Mouse (Mus musculus) intestine, embryonic 15.5 days (tissue): Measurements from ENCODE around the gene 1600015I10Rik. TPM values are rescaled to one million over a fixed set of nuclear protein-coding genes. Genes with fewer than 3 reads are reported as not detected.
"Not testable (repeated sequence)": the region's sequence is repeated elsewhere in the genome, so short reads cannot be mapped to it uniquely, and the experiment has no call there.

Experiments
- ATAC-seq: fragments of 200-750 bp; cut with Nextera tagmentation; 2 replicates; pipeline ENCODE4 v1.8.0; 2017; ENCODE audit warnings: moderate TSS enrichment, moderate library complexity
- H3K27ac ChIP-seq: fragments of 300-500 bp; sonication (generic); 2 replicates; pipeline ENCODE4 v1.5.1; 2015; ENCODE audit warnings: mild to moderate bottlenecking, inconsistent platforms
- H3K27me3 ChIP-seq: fragments of 300-500 bp; sonication (generic); replicated peaks from 2 replicates; pipeline ENCODE4 v1.6.1; 2015; ENCODE audit warnings: inconsistent platforms
- H3K36me3 ChIP-seq: fragments of 300-500 bp; sonication (generic); 2 replicates; pipeline ENCODE4 v1.6.1; 2015; ENCODE audit warnings: inconsistent platforms
- H3K4me1 ChIP-seq: fragments of 300-500 bp; sonication (generic); replicated peaks from 2 replicates; pipeline ENCODE4 v1.6.1; 2015; ENCODE audit warnings: inconsistent platforms
- H3K4me2 ChIP-seq: fragments of 300-500 bp; sonication (generic); replicated peaks from 2 replicates; pipeline ENCODE4 v1.6.1; 2015; ENCODE audit warnings: mild to moderate bottlenecking, inconsistent platforms
- H3K4me3 ChIP-seq: fragments of 300-500 bp; sonication (generic); replicated peaks from 2 replicates; pipeline ENCODE4 v1.5.1; 2015; ENCODE audit warnings: inconsistent platforms
- H3K9ac ChIP-seq: fragments of 300-500 bp; sonication (generic); 2 replicates; pipeline ENCODE4 v1.6.1; 2015; ENCODE audit warnings: inconsistent platforms
- H3K9me3 ChIP-seq: fragments of 300-500 bp; sonication (generic); 2 replicates; pipeline ENCODE4 v1.6.1; 2016; ENCODE audit warnings: inconsistent platforms
- WGBS: fragments of 180-500 bp; shearing (Covaris S2); methylation state at CpG from one replicate; pipeline ENCODE4 v1.1.7; 2015; 5-methylcytosine and 5-hydroxymethylcytosine counted together
- polyA plus RNA-seq: library from polyadenylated mRNA; unstranded; fragments of >200 nt; fragmentation: Nextera tagmentation; extraction: Ambion mirVana; gene quantifications from 2 replicates; pipeline ENCODE4 v1.2.1, GENCODE M21; 2015

1600015I10Rik gene
- polyA plus RNA-seq: not detected in 2 replicates

GRCm38 (mm10) chr6:48929595-48929994 is at the start of gene 1600015I10Rik:
TSS of gene 1600015I10Rik (plus strand) at chr6:48929895.
- H3K4me2 ChIP-seq: no peak within 1 kb of the TSS
- no peaks in the 10 kb centered on the region for H3K9me3 ChIP-seq
- no peak within 1 kb of the TSS for H3K9ac ChIP-seq
- 85% methylated on average over 5 of the region's 5 CpGs for WGBS
- no peak within 1 kb of the TSS for H3K27ac ChIP-seq
- ATAC-seq: no peak
- H3K4me3 ChIP-seq: no peak within 1 kb of the TSS
- no peaks in the 10 kb centered on the region for H3K27me3 ChIP-seq
- no peaks in the 10 kb centered on the region for H3K36me3 ChIP-seq
- H3K4me1 ChIP-seq: no peaks in the 10 kb centered on the region

GRCm38 (mm10) chr6:48894203-48894602 is 35.5 kb upstream of the 1600015I10Rik start:
- 76% methylated on average over 4 of the region's 4 CpGs for WGBS
- no peaks in the 10 kb centered on the region for H3K36me3 ChIP-seq
- no peaks in the 10 kb centered on the region for H3K9me3 ChIP-seq
- no peak overlapping the region for H3K9ac ChIP-seq
- no peak for ATAC-seq
- no peak overlapping the region for H3K4me3 ChIP-seq
- H3K4me2 ChIP-seq: no peak overlapping the region
- H3K4me1 ChIP-seq: no peaks in the 10 kb centered on the region
- no peaks in the 10 kb centered on the region for H3K27me3 ChIP-seq
- H3K27ac ChIP-seq: 0 out of 2 replicates have a peak overlapping the region, but pooled peaks have one; percentile 36

GRCm38 (mm10) chr6:48894938-48895818 is 34.5 kb upstream of the 1600015I10Rik start:
- H3K4me3 ChIP-seq: no peak overlapping the region
- H3K9me3 ChIP-seq: no peaks in the 10 kb centered on the region
- H3K36me3 ChIP-seq: no peaks in the 10 kb centered on the region
- WGBS: 65% methylated on average over 8 of the region's 8 CpGs
- peak overlapping the region; percentile 42 for H3K4me2 ChIP-seq
- H3K4me1 ChIP-seq: no peaks in the 10 kb centered on the region
- H3K27ac ChIP-seq: peak overlapping the region; percentile 88
- no peak overlapping the region; the same call in 1 of the 2 replicates for H3K9ac ChIP-seq
- peak; percentile 92 for ATAC-seq
- H3K27me3 ChIP-seq: no peaks in the 10 kb centered on the region

- Histone ChIP-seq H3K4me2 (no peak overlapping the region), H3K4me3 (no peak overlapping the region), H3K27me3 (no peaks in the 10 kb centered on the region), H3K27ac (peak overlapping the region; percentile 68), H3K9ac (no peak overlapping the region; the same call in 1 of the 2 replicates), H3K36me3 (no peaks in the 10 kb centered on the region), H3K9me3 (no peaks in the 10 kb centered on the region), H3K4me1 (no peaks in the 10 kb centered on the region)
- peak; percentile 69 for ATAC-seq
- WGBS: 66% methylated on average over 5 of the region's 5 CpGs
These were observed 33.8 kb upstream of the 1600015I10Rik start for GRCm38 (mm10) chr6:48895941-48896340.

GRCm38 (mm10) chr6:48896956-48897355 is 32.7 kb upstream of the 1600015I10Rik start:
- WGBS: 86% methylated on average over 5 of the region's 5 CpGs
- Histone ChIP-seq H3K9ac (no peak overlapping the region), H3K9me3 (no peaks in the 10 kb centered on the region), H3K27me3 (no peaks in the 10 kb centered on the region), H3K4me1 (no peaks in the 10 kb centered on the region), H3K27ac (no peak overlapping the region), H3K36me3 (no peaks in the 10 kb centered on the region), H3K4me2 (no peak overlapping the region), H3K4me3 (no peak overlapping the region)
- no peak for ATAC-seq

DNA sequence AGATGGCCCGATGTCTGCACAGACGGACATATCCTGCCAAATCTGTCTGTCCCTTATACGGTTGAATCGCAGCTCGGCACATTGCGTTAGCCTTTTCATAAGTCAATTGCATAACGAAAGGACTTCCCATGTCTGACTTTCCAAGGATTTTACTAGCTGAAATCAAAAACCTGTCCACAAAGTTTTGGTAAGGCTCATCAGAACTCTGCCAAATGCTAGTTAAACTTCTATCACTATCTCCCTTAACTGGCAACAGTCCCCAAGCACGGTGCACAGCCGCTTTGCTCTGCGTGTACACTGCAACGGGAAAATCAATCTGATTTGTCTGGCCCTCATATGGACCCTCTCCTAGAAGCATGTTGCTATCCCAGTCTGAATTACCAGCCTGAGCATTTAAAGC is 28.4 kb upstream of the 1600015I10Rik start:
- H3K4me1 ChIP-seq, H3K9me3 ChIP-seq, H3K27me3 ChIP-seq, ATAC-seq, H3K4me3 ChIP-seq, H3K9ac ChIP-seq, H3K27ac ChIP-seq, H3K36me3 ChIP-seq, H3K4me2 ChIP-seq: not testable (repeated sequence)
- WGBS: 88% methylated on average over 11 of the region's 11 CpGs

DNA sequence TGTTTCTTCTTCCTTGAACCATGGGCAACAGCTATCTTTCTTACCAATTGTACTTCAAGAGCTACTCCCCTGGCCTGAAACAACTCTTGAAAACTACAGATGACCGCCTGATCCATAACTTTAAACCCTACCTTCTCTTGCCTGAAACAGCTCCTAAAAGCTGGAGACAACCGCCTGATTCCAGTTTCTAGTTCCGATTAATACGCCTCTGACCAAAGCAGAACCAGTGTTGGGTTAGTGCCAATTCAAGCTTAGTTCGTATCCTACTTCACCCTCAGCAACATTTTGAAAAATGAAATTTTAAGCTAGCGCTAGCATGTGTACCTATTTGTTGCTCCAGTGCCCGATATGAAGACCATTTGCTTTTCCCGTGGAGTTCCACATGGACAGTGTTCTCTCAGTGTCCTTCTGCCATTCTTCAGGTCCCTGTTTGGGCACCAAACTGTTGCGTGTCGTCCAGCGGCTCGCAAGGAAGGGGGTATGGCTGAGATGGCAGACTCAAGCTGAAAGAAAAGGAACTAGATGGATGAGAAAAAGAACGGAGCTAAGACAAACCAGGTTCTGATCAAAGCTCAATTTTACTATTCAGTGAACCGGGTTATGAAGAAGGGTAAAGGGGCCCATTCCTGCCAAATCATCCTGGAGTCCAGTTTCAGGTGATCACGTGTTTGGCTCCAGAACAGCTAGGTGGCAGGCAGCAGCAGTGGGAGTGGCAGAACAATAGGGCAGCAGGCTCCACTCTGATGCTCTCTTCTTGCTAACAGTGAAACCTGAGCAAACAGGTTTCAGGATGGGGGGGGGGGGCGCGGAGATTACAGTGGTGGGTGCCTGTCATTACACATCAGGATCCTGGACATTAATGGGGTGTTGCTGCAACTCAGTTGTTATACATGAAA is 26.9 kb upstream of the 1600015I10Rik start:
- H3K4me2 ChIP-seq: no peak overlapping the region

GRCm38 (mm10) chr6:48903437-48903836 is 26.3 kb upstream of the 1600015I10Rik start:
- Histone ChIP-seq H3K9ac (no peak overlapping the region), H3K9me3 (no peaks in the 10 kb centered on the region), H3K36me3 (no peaks in the 10 kb centered on the region), H3K4me1 (no peaks in the 10 kb centered on the region), H3K27ac (0 out of 2 replicates have a peak overlapping the region, but pooled peaks have one; percentile 32), H3K4me2 (no peak overlapping the region), H3K27me3 (no peaks in the 10 kb centered on the region), H3K4me3 (no peak overlapping the region)
- WGBS: 47% methylated on average over 4 of the region's 4 CpGs
- peak; percentile 77 for ATAC-seq

More for the DNA sequence above, 26.9 kb upstream of the 1600015I10Rik start:
- peak; percentile 69 for ATAC-seq
- H3K4me3 ChIP-seq: no peak overlapping the region
- no peaks in the 10 kb centered on the region for H3K27me3 ChIP-seq
- no peaks in the 10 kb centered on the region for H3K4me1 ChIP-seq
- 0 out of 2 replicates have a peak overlapping the region, but pooled peaks have one; percentile 32 for H3K27ac ChIP-seq
- no peak overlapping the region for H3K9ac ChIP-seq
- 83% methylated on average over 17 of the region's 17 CpGs for WGBS
- H3K36me3 ChIP-seq: no peaks in the 10 kb centered on the region
- H3K9me3 ChIP-seq: no peaks in the 10 kb centered on the region

DNA sequence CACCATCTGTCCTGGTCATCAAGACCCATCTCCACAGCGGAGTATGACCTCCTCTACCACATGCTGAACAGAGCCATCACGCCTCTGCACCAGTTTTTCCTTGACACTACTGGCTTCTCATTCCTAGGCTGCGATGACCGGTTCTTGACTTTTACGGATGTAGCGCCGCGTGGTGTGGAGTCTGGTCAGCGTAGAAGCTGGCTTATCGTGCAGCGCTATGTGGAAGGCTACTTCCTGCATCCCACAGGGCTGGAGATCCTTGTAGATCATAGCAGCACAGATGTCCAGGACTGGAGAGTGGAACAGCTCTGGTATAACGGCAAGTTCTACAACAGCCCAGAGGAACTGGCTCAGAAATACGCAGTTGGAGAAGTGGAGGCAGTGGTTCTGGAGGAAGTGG is 24.1 kb upstream of the 1600015I10Rik start:
- H3K27ac ChIP-seq: no peak overlapping the region
- 90% methylated on average over 13 of the region's 13 CpGs for WGBS

GRCm38 (mm10) chr6:48906371-48906770 is 23.3 kb upstream of the 1600015I10Rik start:
- ATAC-seq: no peak
- 93% methylated on average over 14 of the region's 14 CpGs for WGBS
- Histone ChIP-seq H3K27me3 (no peaks in the 10 kb centered on the region), H3K27ac (no peak overlapping the region), H3K4me1 (no peaks in the 10 kb centered on the region), H3K9ac (no peak overlapping the region), H3K4me2 (no peak overlapping the region), H3K9me3 (no peaks in the 10 kb centered on the region), H3K4me3 (no peak overlapping the region), H3K36me3 (no peaks in the 10 kb centered on the region)

More for the DNA sequence above, 24.1 kb upstream of the 1600015I10Rik start:
- H3K9ac ChIP-seq: no peak overlapping the region
- no peak overlapping the region for H3K4me2 ChIP-seq
- no peak overlapping the region for H3K4me3 ChIP-seq
- H3K36me3 ChIP-seq: no peaks in the 10 kb centered on the region
- no peaks in the 10 kb centered on the region for H3K27me3 ChIP-seq
- H3K4me1 ChIP-seq: no peaks in the 10 kb centered on the region
- ATAC-seq: no peak
- no peaks in the 10 kb centered on the region for H3K9me3 ChIP-seq

DNA sequence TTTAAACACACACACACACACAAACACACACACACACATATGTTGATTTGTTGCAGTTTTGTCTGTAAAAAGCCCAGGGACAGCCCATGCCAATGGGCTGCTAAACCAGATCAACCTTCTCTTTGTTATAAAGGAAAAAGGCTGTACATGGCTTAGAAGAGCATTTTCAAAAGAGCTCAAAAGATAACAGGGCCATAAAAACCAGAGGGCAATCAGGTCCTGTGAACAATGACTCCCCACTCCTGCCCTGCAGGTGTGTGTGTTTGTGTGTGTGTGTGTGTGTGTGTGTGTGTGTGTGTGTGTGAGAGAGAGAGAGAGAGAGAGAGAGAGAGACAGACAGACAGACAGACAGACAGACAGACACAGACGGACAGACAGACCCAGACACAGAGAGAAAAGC is 20.5 kb upstream of the 1600015I10Rik start:
- no peak overlapping the region for H3K9ac ChIP-seq
- H3K4me3 ChIP-seq: no peak overlapping the region
- ATAC-seq: peak; percentile 83
- no peaks in the 10 kb centered on the region for H3K36me3 ChIP-seq
- no peak overlapping the region for H3K4me2 ChIP-seq
- no peaks in the 10 kb centered on the region for H3K4me1 ChIP-seq
- peak overlapping the region; percentile 64 for H3K27ac ChIP-seq
- H3K9me3 ChIP-seq: no peaks in the 10 kb centered on the region
- no peaks in the 10 kb centered on the region for H3K27me3 ChIP-seq
- 61% methylated on average over 1 of the region's 1 CpGs for WGBS

GRCm38 (mm10) chr6:48912033-48912432 is 17.7 kb upstream of the 1600015I10Rik start:
- Histone ChIP-seq H3K27me3 (no peaks in the 10 kb centered on the region), H3K4me1 (no peaks in the 10 kb centered on the region; the same call in 1 of the 2 replicates), H3K27ac (no peak overlapping the region), H3K4me3 (no peak overlapping the region), H3K9me3 (no peaks in the 10 kb centered on the region), H3K36me3 (no peaks in the 10 kb centered on the region), H3K9ac (no peak overlapping the region), H3K4me2 (no peak overlapping the region)
- 42% methylated on average over 3 of the region's 3 CpGs for WGBS
- no peak for ATAC-seq
